Mouse (Mus musculus): ENCODE measurements around the gene Hps1.

The Hps1 gene

DNA sequence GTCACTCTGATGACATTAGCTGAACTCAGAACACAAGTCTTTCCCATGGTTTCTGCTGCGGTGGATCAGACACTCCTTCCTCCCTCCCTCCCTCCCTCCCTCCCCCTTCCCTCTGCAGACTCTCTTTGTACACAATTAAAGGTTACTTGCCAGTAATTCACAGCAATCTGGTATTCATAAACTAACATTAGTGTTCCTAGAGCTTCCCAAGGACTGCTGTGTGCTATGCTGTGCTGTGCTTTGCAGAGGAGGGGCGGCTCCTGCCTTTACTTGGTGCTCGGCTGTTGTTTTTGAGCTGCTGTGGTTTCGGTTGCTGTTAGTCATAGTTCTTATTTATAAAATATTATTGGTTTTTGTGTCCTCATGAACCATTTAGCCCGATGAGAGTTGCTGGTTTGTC, 62.1 kb downstream of the Hps1 start:
- DNase-seq (ENCODE audit: low read depth) = peak; percentile 16

DNA sequence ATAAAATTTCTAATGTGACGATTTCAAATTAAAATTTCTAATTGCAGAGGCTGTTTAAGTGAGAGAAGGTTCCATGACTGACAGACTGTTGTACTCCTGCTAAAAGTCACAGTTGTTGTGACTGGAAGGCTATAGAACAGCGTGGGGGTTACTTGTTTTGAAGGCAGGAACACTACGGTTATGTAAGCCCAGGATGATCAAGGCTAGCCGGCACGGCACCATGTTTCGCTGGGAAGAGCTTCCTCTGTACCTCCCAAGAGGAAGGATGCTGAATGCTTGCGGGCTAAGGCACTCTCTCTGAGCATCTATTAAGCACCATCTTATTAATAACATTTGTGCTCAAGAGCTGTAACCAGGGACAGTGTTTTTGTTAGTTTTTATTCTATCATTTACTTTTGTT, 63.3 kb downstream of the Hps1 start:
- no peak for DNase-seq (ENCODE audit: low read depth)

DNA sequence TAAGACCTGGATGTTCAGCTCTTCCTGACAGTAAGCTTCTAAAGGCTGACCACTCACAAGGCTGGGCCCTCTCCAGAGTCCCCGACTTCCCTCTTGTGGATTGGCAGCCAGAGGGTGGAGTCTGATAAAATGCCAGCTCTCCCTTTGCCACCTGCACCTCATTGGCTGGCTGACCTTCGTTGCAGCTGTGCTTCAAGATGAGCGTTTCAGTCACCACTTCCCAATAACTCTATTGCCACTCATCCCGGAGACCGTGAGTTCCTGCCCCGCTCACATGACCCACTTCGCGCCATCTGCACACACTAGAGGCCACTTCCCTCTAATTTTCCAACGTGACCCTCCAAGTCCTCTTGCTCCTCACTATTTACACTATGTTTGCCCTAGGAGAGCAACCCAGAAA, 66.0 kb downstream of the Hps1 start:
- DNase-seq (ENCODE audit: low read depth) = no peak
